Mouse (Mus musculus): ENCODE results near the gene Cep41. TPM values are rescaled to one million over a fixed set of nuclear protein-coding genes. Genes with fewer than 3 reads are reported as not detected.

Cep41 gene
- polyA plus RNA-seq, 1 experiment, result 2.6 TPM

DNA sequence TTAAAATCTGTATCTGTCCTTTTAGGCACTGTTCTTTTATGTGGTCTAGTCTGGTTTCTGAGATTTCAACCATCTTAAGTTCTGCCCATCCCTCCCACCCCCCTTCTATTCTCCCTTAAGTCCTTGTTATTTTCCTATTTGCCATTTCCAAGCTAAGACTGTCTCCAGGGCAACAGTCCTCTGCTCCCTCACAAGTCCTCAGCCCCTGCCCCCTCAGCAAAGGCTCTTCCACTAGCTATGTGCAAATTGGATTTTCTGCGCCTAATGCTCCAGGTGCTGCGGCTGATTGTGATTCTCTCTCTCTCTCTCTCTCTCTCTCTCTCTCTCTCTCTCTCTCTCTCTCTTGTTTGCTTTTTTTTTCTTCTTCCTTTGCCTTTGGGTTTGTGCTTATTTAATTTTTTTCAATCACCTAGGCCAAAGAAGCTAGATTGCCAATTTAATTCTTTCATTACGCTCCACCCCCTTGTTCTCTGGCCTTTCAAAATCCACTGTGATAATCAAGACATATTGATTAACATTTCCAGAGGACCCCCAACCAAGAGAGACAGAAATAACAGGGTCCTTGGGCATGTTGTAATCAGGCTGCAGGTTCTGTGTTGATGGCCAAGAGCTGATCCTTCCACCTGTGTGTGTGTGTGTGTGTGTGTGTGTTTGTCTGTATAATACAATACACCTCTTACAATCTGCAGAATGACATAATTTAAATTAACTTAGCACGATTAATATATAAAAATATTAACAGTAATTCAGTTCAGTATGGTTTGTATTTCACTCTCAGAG is 29.0 kb upstream of the Cep41 start:
- H3K27ac ChIP-seq (ENCODE audit: insufficient read depth, low read depth, low read length), result no peak overlapping the region
- WGBS, result 89% methylated on average over 4 of the region's 4 CpGs
- H3K36me3 ChIP-seq (ENCODE audit: control insufficient read depth, insufficient read depth, low read length), result no peaks in the 10 kb centered on the region
- no peak overlapping the region for H3K4me3 ChIP-seq (ENCODE audit: insufficient read depth, low read depth, low read length)
- no peaks in the 10 kb centered on the region for H3K27me3 ChIP-seq (replicated peaks; ENCODE audit: control insufficient read depth, insufficient read depth, low read length)
- H3K4me1 ChIP-seq (ENCODE audit: control insufficient read depth, insufficient read depth, low read length), result no peaks in the 10 kb centered on the region
- no peak for TF ChIP-seq POLR2A (IDR thresholded peaks at IDR 0.05; ENCODE audit: low read depth, low read length)
- no peak for TF ChIP-seq CTCF (conservative IDR thresholded peaks at IDR 0.05; ENCODE audit: insufficient read depth, insufficient read length, low read depth, low read length)
- no peak for DNase-seq

DNA sequence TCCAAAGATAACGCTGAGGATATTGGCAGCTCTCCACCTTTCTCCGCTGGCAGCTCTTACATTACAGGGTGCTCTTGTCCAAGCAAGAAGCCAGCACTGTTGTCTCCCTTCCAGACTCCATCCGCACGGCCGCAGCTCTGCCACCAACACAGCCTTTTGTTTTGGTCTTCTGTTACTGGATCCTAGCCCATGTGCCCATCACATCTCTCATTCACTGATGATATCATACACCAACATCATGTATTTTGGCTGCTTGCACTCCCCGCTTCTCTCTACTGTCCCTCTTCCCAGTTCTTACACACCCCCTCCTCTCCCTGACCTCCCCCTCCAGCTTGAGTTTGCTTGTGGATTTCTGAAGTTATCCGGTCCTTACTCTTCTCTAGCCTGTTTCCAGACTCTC is 23.2 kb upstream of the Cep41 start:
- Histone ChIP-seq H3K27ac (ENCODE audit: insufficient read depth, low read depth, low read length) (no peak overlapping the region), H3K4me3 (ENCODE audit: insufficient read depth, low read depth, low read length) (no peak overlapping the region), H3K27me3 (replicated peaks; ENCODE audit: control insufficient read depth, insufficient read depth, low read length) (no peaks in the 10 kb centered on the region; the same call in 1 of the 2 replicates), H3K4me1 (ENCODE audit: control insufficient read depth, insufficient read depth, low read length) (no peaks in the 10 kb centered on the region), H3K36me3 (ENCODE audit: control insufficient read depth, insufficient read depth, low read length) (no peaks in the 10 kb centered on the region)
- TF ChIP-seq POLR2A (IDR thresholded peaks at IDR 0.05; ENCODE audit: low read depth, low read length), result no peak
- TF ChIP-seq CTCF (conservative IDR thresholded peaks at IDR 0.05; ENCODE audit: insufficient read depth, insufficient read length, low read depth, low read length), result no peak
- no peak for DNase-seq
- 95% methylated on average over 7 of the region's 7 CpGs for WGBS

DNA sequence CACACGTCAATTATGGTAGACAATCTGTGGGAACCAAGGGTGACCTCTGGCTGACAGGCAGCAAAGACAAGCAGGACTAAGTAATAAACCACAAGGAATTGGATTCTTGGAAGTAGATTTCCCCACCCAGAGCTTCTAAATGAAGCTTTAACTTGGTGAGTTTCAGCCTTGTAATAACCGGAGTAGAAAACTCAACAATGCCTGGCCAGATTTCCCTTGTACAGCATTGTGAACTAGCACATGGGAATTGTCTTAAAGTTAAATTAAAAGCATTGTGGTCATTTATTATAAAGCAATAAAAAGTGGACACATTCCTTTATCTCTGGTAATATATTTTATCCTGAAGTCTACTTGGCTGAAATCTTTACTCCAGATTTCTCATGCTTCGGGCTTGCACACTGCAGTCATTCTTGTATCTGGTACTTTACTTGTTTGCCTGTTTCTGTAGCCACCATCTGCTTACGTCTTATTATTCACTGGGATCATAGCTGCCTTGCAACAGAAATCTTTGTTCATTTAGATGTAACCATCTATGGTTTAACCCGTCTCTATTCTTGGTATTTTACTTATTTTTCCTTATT is 21.4 kb upstream of the Cep41 start:
- 67% methylated on average over 5 of the region's 5 CpGs for WGBS
- no peak overlapping the region for H3K4me3 ChIP-seq (ENCODE audit: insufficient read depth, low read depth, low read length)
- TF ChIP-seq POLR2A (IDR thresholded peaks at IDR 0.05; ENCODE audit: low read depth, low read length) (no peak), CTCF (conservative IDR thresholded peaks at IDR 0.05; ENCODE audit: insufficient read depth, insufficient read length, low read depth, low read length) (no peak)
- DNase-seq, result no peak
- no peak overlapping the region for H3K27ac ChIP-seq (ENCODE audit: insufficient read depth, low read depth, low read length)
- no peaks in the 10 kb centered on the region; the same call in 1 of the 2 replicates for H3K27me3 ChIP-seq (replicated peaks; ENCODE audit: control insufficient read depth, insufficient read depth, low read length)
- H3K36me3 ChIP-seq (ENCODE audit: control insufficient read depth, insufficient read depth, low read length), result no peaks in the 10 kb centered on the region
- no peaks in the 10 kb centered on the region for H3K4me1 ChIP-seq (ENCODE audit: control insufficient read depth, insufficient read depth, low read length)

DNA sequence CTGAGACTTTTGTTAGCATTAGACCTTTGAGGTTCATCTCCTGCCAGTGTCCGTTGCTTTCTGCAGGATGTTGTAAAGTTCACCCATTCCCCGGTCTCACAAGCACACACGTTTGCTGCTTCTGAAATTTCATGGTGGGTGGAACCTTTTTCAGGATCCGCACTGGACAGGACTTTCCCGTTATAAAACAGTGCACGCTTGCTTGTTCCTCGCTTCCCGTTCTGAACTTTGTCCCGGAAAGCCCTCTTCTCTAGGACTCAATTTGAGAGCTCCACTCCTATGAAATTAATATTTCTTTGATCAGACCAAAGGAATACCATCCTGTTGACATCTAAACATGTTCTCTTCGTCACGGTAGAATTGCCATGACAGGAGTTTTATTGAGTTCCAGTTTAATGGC is 20.3 kb upstream of the Cep41 start:
- Histone ChIP-seq H3K27me3 (replicated peaks; ENCODE audit: control insufficient read depth, insufficient read depth, low read length) (no peaks in the 10 kb centered on the region; the same call in 1 of the 2 replicates), H3K27ac (ENCODE audit: insufficient read depth, low read depth, low read length) (no peak overlapping the region), H3K36me3 (ENCODE audit: control insufficient read depth, insufficient read depth, low read length) (no peaks in the 10 kb centered on the region), H3K4me1 (ENCODE audit: control insufficient read depth, insufficient read depth, low read length) (no peaks in the 10 kb centered on the region), H3K4me3 (ENCODE audit: insufficient read depth, low read depth, low read length) (no peak overlapping the region)
- TF ChIP-seq CTCF (conservative IDR thresholded peaks at IDR 0.05; ENCODE audit: insufficient read depth, insufficient read length, low read depth, low read length) (no peak), POLR2A (IDR thresholded peaks at IDR 0.05; ENCODE audit: low read depth, low read length) (no peak)
- no peak for DNase-seq
- 36% methylated on average over 11 of the region's 11 CpGs for WGBS

DNA sequence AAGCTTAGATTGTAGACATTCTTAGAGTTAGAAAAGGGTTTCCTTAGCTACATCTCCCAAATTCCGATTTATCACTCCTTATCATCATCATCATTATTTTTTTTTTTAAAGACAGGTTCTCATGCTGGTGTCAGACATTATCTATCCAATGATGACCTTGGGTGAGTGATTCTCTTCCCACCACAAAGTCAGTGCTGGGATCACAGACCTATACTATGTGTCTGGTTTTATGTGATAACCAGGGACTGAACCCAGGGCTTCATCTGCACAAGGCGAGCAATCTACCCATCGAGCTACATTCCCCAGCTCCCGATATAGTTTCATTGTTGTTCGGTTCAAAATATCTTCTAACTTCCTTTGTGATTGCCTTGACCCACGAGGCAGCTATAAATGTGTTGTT is 19.9 kb upstream of the Cep41 start:
- TF ChIP-seq POLR2A (IDR thresholded peaks at IDR 0.05; ENCODE audit: low read depth, low read length), result no peak
- no peaks in the 10 kb centered on the region; the same call in 1 of the 2 replicates for H3K27me3 ChIP-seq (replicated peaks; ENCODE audit: control insufficient read depth, insufficient read depth, low read length)
- H3K4me1 ChIP-seq (ENCODE audit: control insufficient read depth, insufficient read depth, low read length), result no peaks in the 10 kb centered on the region
- no peak overlapping the region for H3K27ac ChIP-seq (ENCODE audit: insufficient read depth, low read depth, low read length)
- WGBS, result 67% methylated on average over 6 of the region's 6 CpGs
- no peak for DNase-seq
- no peaks in the 10 kb centered on the region for H3K36me3 ChIP-seq (ENCODE audit: control insufficient read depth, insufficient read depth, low read length)
- H3K4me3 ChIP-seq (ENCODE audit: insufficient read depth, low read depth, low read length), result no peak overlapping the region

DNA sequence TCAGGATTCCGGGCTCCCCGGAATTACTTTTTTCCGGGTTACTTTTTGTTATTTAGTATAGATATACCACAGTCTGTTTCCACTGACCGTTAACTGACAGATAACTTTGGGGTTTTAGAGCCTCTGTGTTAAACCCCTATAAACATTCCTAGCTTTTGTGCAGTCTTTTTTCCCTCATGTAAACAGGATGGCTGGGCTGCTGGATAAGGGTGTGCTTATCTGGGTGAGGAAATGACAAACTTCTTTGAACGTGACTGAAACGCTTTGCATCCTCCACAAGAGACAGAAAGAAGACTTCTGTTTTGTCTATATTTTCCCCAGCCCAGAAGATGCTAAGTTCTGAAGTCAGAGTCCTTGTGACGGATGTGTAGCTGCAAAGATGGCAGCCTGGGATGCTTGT is 18.9 kb upstream of the Cep41 start:
- Histone ChIP-seq H3K27ac (ENCODE audit: insufficient read depth, low read depth, low read length) (no peak overlapping the region), H3K36me3 (ENCODE audit: control insufficient read depth, insufficient read depth, low read length) (no peaks in the 10 kb centered on the region), H3K4me1 (ENCODE audit: control insufficient read depth, insufficient read depth, low read length) (no peaks in the 10 kb centered on the region), H3K4me3 (ENCODE audit: insufficient read depth, low read depth, low read length) (no peak overlapping the region), H3K27me3 (replicated peaks; ENCODE audit: control insufficient read depth, insufficient read depth, low read length) (no peaks in the 10 kb centered on the region; the same call in 1 of the 2 replicates)
- DNase-seq, result no peak
- TF ChIP-seq CTCF (conservative IDR thresholded peaks at IDR 0.05; ENCODE audit: insufficient read depth, insufficient read length, low read depth, low read length) (no peak), POLR2A (IDR thresholded peaks at IDR 0.05; ENCODE audit: low read depth, low read length) (no peak)
- WGBS, result 76% methylated on average over 7 of the region's 7 CpGs

DNA sequence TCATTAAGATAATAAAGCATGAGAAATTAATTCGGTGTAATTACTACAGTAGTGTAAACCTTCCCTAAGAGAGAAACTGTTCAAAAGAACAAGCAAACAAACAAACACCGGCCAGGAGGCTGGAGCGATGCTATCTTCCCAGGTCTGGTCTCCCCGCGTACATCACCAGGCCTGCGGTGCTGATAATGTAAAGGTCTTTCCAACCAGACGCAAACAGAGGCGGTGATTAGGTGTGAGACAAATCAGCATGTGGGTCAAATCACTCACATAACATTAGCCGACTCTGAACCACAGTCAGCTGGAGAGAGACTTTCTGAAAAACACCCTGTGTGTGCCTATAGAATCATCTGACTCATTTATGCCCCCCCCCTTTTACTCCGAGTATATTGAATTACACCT is 17.8 kb upstream of the Cep41 start:
- TF ChIP-seq POLR2A (IDR thresholded peaks at IDR 0.05; ENCODE audit: low read depth, low read length) (no peak), CTCF (conservative IDR thresholded peaks at IDR 0.05; ENCODE audit: insufficient read depth, insufficient read length, low read depth, low read length) (no peak)
- no peaks in the 10 kb centered on the region for H3K36me3 ChIP-seq (ENCODE audit: control insufficient read depth, insufficient read depth, low read length)
- H3K27ac ChIP-seq (ENCODE audit: insufficient read depth, low read depth, low read length), result no peak overlapping the region
- no peaks in the 10 kb centered on the region; the same call in 1 of the 2 replicates for H3K27me3 ChIP-seq (replicated peaks; ENCODE audit: control insufficient read depth, insufficient read depth, low read length)
- no peaks in the 10 kb centered on the region for H3K4me1 ChIP-seq (ENCODE audit: control insufficient read depth, insufficient read depth, low read length)
- WGBS, result 86% methylated on average over 10 of the region's 10 CpGs
- no peak for DNase-seq
- H3K4me3 ChIP-seq (ENCODE audit: insufficient read depth, low read depth, low read length), result no peak overlapping the region
